11 mouse cellular contexts compared by ENCODE assay signal in genomic region chr10:110160894-110161293, GRCm38 (mm10).
DNase-seq lines count a peak whose midpoint lies in the region; ATAC-seq and TF ChIP-seq lines count a peak whose summit lies in the region.
"Had no signal": no experiment of that assay in that cellular context is flagged by ENCODE, and none has a peak within 500 bp of the region (broad histone marks: within the 10 kb centered on the region; RNA-seq: fewer than 3 reads in every experiment).

No protein-coding gene starts in this region.

- no peaks in the 10 kb centered on the region for H3K4me1 ChIP-seq in kidney, embryonic 14.5 days (ENCODE audit: control insufficient read depth, insufficient read depth, low read length)
- H3K4me1 ChIP-seq in forebrain, postnatal 0 days (ENCODE audit: insufficient read depth), result no peaks in the 10 kb centered on the region
- peaks cover 3% of the 10 kb centered on the region; the same call in 1 of the 2 replicates for H3K4me1 ChIP-seq in limb, embryonic 10.5 days
- peaks cover 12% of the 10 kb centered on the region for H3K4me1 ChIP-seq in midbrain, embryonic 16.5 days (ENCODE audit: control insufficient read depth, insufficient read depth, low read length)
- H3K4me1 ChIP-seq: liver, embryonic 12.5 days had no signal

- ATAC-seq in kidney, embryonic 14.5 days (ENCODE audit: low FRiP score, low TSS enrichment), result peak; percentile 73
- ATAC-seq in forebrain, postnatal 0 days, result peak; percentile 64
- ATAC-seq in midbrain, embryonic 16.5 days, result peak; percentile 54
- no peak for ATAC-seq in megakaryocyte progenitor cell, adult 5-6 weeks (replicated peaks; ENCODE audit: poor library complexity)
- ATAC-seq: intestine, postnatal 0 days; liver, embryonic 12.5 days had no signal

- no peaks in the 10 kb centered on the region for H3K9me3 ChIP-seq in kidney, embryonic 14.5 days (ENCODE audit: control insufficient read depth, low read length)
- no peaks in the 10 kb centered on the region for H3K9me3 ChIP-seq in forebrain, postnatal 0 days (ENCODE audit: low read length)
- no peaks in the 10 kb centered on the region for H3K9me3 ChIP-seq in limb, embryonic 10.5 days (replicated peaks)
- H3K9me3 ChIP-seq in midbrain, embryonic 16.5 days (replicated peaks; ENCODE audit: control insufficient read depth, low read length, poor library complexity, severe bottlenecking), result no peaks in the 10 kb centered on the region
- H3K9me3 ChIP-seq: liver, embryonic 12.5 days had no signal

- WGBS in kidney, embryonic 14.5 days, result 46% methylated on average over 5 of the region's 5 CpGs
- 47% methylated on average over 5 of the region's 5 CpGs for WGBS in forebrain, postnatal 0 days
- 66% methylated on average over 5 of the region's 5 CpGs for WGBS in limb, embryonic 10.5 days
- 53% methylated on average over 5 of the region's 5 CpGs for WGBS in midbrain, embryonic 16.5 days

- DNase-seq in kidney, postnatal 36 days, result no peak
- DNase-seq in forebrain, postnatal 0 days, result no peak
- DNase-seq in limb, embryonic 10.5 days (ENCODE audit: low spot score), result peak; percentile 33
- no peak for DNase-seq in layer of hippocampus, adult 18-20 months (ENCODE audit: low spot score in 2 of 2)
- DNase-seq: gastrocnemius, postnatal 25 days; lung, postnatal 36 days had no signal

- H3K36me3 ChIP-seq in kidney, embryonic 14.5 days (ENCODE audit: control insufficient read depth, insufficient read depth, low read length), result no peaks in the 10 kb centered on the region
- no peaks in the 10 kb centered on the region for H3K36me3 ChIP-seq in forebrain, postnatal 0 days (ENCODE audit: insufficient read depth)
- H3K36me3 ChIP-seq in limb, embryonic 10.5 days, result no peaks in the 10 kb centered on the region
- no peaks in the 10 kb centered on the region for H3K36me3 ChIP-seq in midbrain, embryonic 16.5 days (ENCODE audit: control insufficient read depth, insufficient read depth, low read length)
- H3K36me3 ChIP-seq: liver, embryonic 12.5 days had no signal

- no peak overlapping the region for H3K9ac ChIP-seq in kidney, embryonic 14.5 days (ENCODE audit: low read depth, low read length)
- H3K9ac ChIP-seq in forebrain, postnatal 0 days, result no peak overlapping the region
- no peak overlapping the region for H3K9ac ChIP-seq in midbrain, embryonic 16.5 days (ENCODE audit: low read depth, low read length)
- H3K9ac ChIP-seq: liver, embryonic 12.5 days had no signal

- no peak overlapping the region for H3K4me3 ChIP-seq in kidney, embryonic 14.5 days (ENCODE audit: low read length)
- no peak overlapping the region for H3K4me3 ChIP-seq in forebrain, postnatal 0 days (ENCODE audit: low read depth, low read length)
- no peak overlapping the region for H3K4me3 ChIP-seq in limb, embryonic 10.5 days
- H3K4me3 ChIP-seq in midbrain, embryonic 16.5 days (ENCODE audit: low read depth, low read length), result no peak overlapping the region
- H3K4me3 ChIP-seq: liver, embryonic 12.5 days had no signal

- no peaks in the 10 kb centered on the region for H3K27me3 ChIP-seq in kidney, embryonic 14.5 days (ENCODE audit: control insufficient read depth, insufficient read depth, low read length)
- H3K27me3 ChIP-seq in forebrain, postnatal 0 days (ENCODE audit: insufficient read depth, low read length), result no peaks in the 10 kb centered on the region
- no peaks in the 10 kb centered on the region for H3K27me3 ChIP-seq in limb, embryonic 10.5 days (ENCODE audit: low read depth, poor library complexity, severe bottlenecking)
- H3K27me3 ChIP-seq in midbrain, embryonic 16.5 days (ENCODE audit: control insufficient read depth, insufficient read depth, low read depth, low read length), result no peaks in the 10 kb centered on the region
- H3K27me3 ChIP-seq: liver, embryonic 12.5 days had no signal

- H3K27ac ChIP-seq in kidney, embryonic 14.5 days (ENCODE audit: low read depth, low read length), result no peak overlapping the region
- no peak overlapping the region for H3K27ac ChIP-seq in forebrain, postnatal 0 days (ENCODE audit: low read depth, low read length)
- H3K27ac ChIP-seq in limb, embryonic 10.5 days, result no peak overlapping the region
- H3K27ac ChIP-seq in midbrain, embryonic 16.5 days (ENCODE audit: low read length), result 0 out of 2 replicates have a peak overlapping the region, but pooled peaks have one; percentile 22
- H3K27ac ChIP-seq: liver, embryonic 12.5 days had no signal

- TF ChIP-seq CTCF in forebrain, postnatal 0 days (IDR thresholded peaks at IDR 0.05; ENCODE audit: low read depth), result no peak

- H3K4me2 ChIP-seq in kidney, embryonic 14.5 days (replicated peaks; ENCODE audit: low read depth, low read length), result no peak overlapping the region
- H3K4me2 ChIP-seq in forebrain, postnatal 0 days (ENCODE audit: low read depth), result no peak overlapping the region
- H3K4me2 ChIP-seq in midbrain, embryonic 16.5 days (ENCODE audit: low read length), result no peak overlapping the region
- H3K4me2 ChIP-seq: liver, embryonic 12.5 days had no signal
